Mouse (Mus musculus) embryonic facial prominence, embryonic 13.5 days (tissue): Measurements from ENCODE around the gene Neurod4. TPM values are rescaled to one million over a fixed set of nuclear protein-coding genes. Genes with fewer than 3 reads are reported as not detected.

ENCODE experiments used
- ATAC-seq: fragments of 200-750 bp; cut with Nextera tagmentation; 2 replicates; pipeline ENCODE4 v1.8.0; 2017; ENCODE audit warnings: low read depth; ENCODE audit not compliant: insufficient number of reproducible peaks, insufficient read depth, low FRiP score, low TSS enrichment
- H3K27ac ChIP-seq: fragments of 300-500 bp; sonication (generic); 2 replicates; pipeline ENCODE4 v1.5.1; 2015; ENCODE audit warnings: moderate library complexity, mild to moderate bottlenecking, inconsistent platforms
- H3K27me3 ChIP-seq: fragments of 300-500 bp; sonication (generic); 2 replicates; pipeline ENCODE4 v1.6.1; 2015; ENCODE audit warnings: mild to moderate bottlenecking, inconsistent platforms
- H3K36me3 ChIP-seq: fragments of 300-500 bp; sonication (generic); 2 replicates; pipeline ENCODE4 v1.6.1; 2015; ENCODE audit warnings: mild to moderate bottlenecking, inconsistent platforms
- H3K4me1 ChIP-seq: fragments of 300-500 bp; sonication (generic); 2 replicates; pipeline ENCODE4 v1.6.1; 2015; ENCODE audit warnings: inconsistent platforms
- H3K4me2 ChIP-seq: fragments of 300-500 bp; sonication (generic); 2 replicates; pipeline ENCODE4 v1.6.1; 2015; ENCODE audit warnings: moderate library complexity, mild to moderate bottlenecking, inconsistent platforms
- H3K4me3 ChIP-seq: fragments of 300-500 bp; sonication (generic); 2 replicates; pipeline ENCODE4 v1.5.1; 2015; ENCODE audit warnings: mild to moderate bottlenecking, inconsistent platforms
- H3K9ac ChIP-seq: fragments of 300-500 bp; sonication (generic); 2 replicates; pipeline ENCODE4 v1.6.1; 2015; ENCODE audit warnings: mild to moderate bottlenecking, inconsistent platforms
- H3K9me3 ChIP-seq: fragments of 300-500 bp; sonication (generic); 2 replicates; pipeline ENCODE4 v1.6.1; 2016; ENCODE audit warnings: inconsistent platforms
- WGBS: fragments of 180-500 bp; shearing (Covaris S2); methylation state at CpG from one replicate; pipeline ENCODE4 v1.1.7; 2015; ENCODE audit warnings: mixed read lengths; 5-methylcytosine and 5-hydroxymethylcytosine counted together
- polyA plus RNA-seq: library from polyadenylated mRNA; unstranded; fragments of >200 nt; fragmentation: Nextera tagmentation; extraction: Ambion mirVana; gene quantifications from 2 replicates; pipeline ENCODE4 v1.2.1, GENCODE M21; 2015

Neurod4 gene
- polyA plus RNA-seq, 1 experiment from 2014 or later = 0.11 TPM

- no peaks in the 10 kb centered on the region; the same call in 1 of the 2 replicates for H3K4me1 ChIP-seq
- no peak overlapping the region for H3K9ac ChIP-seq
- H3K4me3 ChIP-seq = no peak overlapping the region
- 88% methylated on average over 5 of the region's 5 CpGs for WGBS
- no peak overlapping the region for H3K27ac ChIP-seq
- no peaks in the 10 kb centered on the region for H3K9me3 ChIP-seq
- ATAC-seq = no peak
- H3K4me2 ChIP-seq = no peak overlapping the region
- H3K27me3 ChIP-seq = no peaks in the 10 kb centered on the region
- H3K36me3 ChIP-seq = no peaks in the 10 kb centered on the region
Measured at GRCm38 (mm10) chr10:130229584-130229983, 50.5 kb downstream of the Neurod4 start.

GRCm38 (mm10) chr10:130228246-130228645 lies 51.8 kb downstream of the Neurod4 start:
- Histone ChIP-seq H3K4me3 (no peak overlapping the region), H3K9me3 (no peaks in the 10 kb centered on the region), H3K27me3 (no peaks in the 10 kb centered on the region), H3K4me2 (no peak overlapping the region), H3K9ac (no peak overlapping the region), H3K4me1 (no peaks in the 10 kb centered on the region; the same call in 1 of the 2 replicates), H3K36me3 (no peaks in the 10 kb centered on the region), H3K27ac (no peak overlapping the region)
- no peak for ATAC-seq
- WGBS = 3% methylated on average over 1 of the region's 1 CpGs

DNA sequence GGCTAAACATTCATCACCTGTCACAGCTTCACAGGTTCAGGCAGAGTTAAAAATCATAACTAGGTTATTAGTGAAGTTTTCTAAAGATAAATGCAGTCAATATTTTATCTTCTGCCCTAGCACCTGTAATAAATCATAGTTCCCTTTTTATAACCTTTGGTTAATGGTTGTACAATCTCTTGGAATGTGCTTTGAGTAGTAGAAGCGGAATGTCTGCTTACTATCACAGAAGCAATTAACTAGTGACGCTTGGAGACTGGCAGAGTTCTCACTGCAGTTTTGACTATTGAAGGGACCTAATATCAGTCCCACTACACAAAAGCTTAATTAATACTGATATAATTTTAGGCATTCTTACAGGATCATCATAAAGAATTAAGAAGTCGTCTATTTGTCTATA lies 55.0 kb downstream of the Neurod4 start:
- no peaks in the 10 kb centered on the region for H3K36me3 ChIP-seq
- WGBS = 78% methylated on average over 3 of the region's 3 CpGs
- no peaks in the 10 kb centered on the region for H3K27me3 ChIP-seq
- H3K27ac ChIP-seq = no peak overlapping the region
- ATAC-seq = no peak
- H3K4me1 ChIP-seq = no peaks in the 10 kb centered on the region
- no peak overlapping the region for H3K4me2 ChIP-seq
- no peaks in the 10 kb centered on the region for H3K9me3 ChIP-seq
- H3K4me3 ChIP-seq = no peak overlapping the region
- H3K9ac ChIP-seq = no peak overlapping the region

Other genes with a start within 250 kb of the Neurod4 start
- not detected in 2 replicates for gene Olfr821, start 249.9 kb downstream of the Neurod4 start, polyA plus RNA-seq
- gene Olfr822, start 209.0 kb downstream of the Neurod4 start, polyA plus RNA-seq = not detected in 2 replicates
- not detected in 2 replicates for gene Olfr823, start 164.9 kb downstream of the Neurod4 start, polyA plus RNA-seq
- not detected in 2 replicates for gene Olfr824, start 150.2 kb downstream of the Neurod4 start, polyA plus RNA-seq
- not detected in 2 replicates for gene Olfr825, start 113.5 kb downstream of the Neurod4 start, polyA plus RNA-seq
- gene Olfr826, start 96.1 kb downstream of the Neurod4 start, polyA plus RNA-seq = not detected in 2 replicates
- gene Olfr827, start 65.8 kb downstream of the Neurod4 start, polyA plus RNA-seq = not detected in 2 replicates
- gene Tespa1, start 42.6 kb upstream of the Neurod4 start, polyA plus RNA-seq = 0.52 and 0.62 TPM in 2 replicates
- not detected in 2 replicates for gene Vmn2r84, start 114.1 kb upstream of the Neurod4 start, polyA plus RNA-seq
- not detected in 2 replicates for gene Vmn2r85, start 149.5 kb upstream of the Neurod4 start, polyA plus RNA-seq
- not detected in 2 replicates for gene Vmn2r86, start 175.8 kb upstream of the Neurod4 start, polyA plus RNA-seq
- gene Vmn2r87, start 217.2 kb upstream of the Neurod4 start, polyA plus RNA-seq = not detected in 2 replicates